Mouse (Mus musculus): Measurements from ENCODE around the gene Nags. TPM values are rescaled to one million over a fixed set of nuclear protein-coding genes. Genes with fewer than 3 reads are reported as not detected.
"Not testable (repeated sequence)": the region's sequence is repeated elsewhere in the genome, so short reads cannot be mapped to it uniquely, and the experiment has no call there.

The Nags gene
- polyA plus RNA-seq, 1 experiment, result 0.04 TPM

GRCm38 (mm10) chr11:102147213-102147989, 2.1 kb downstream of the Nags start:
- no peak overlapping the region for H3K27ac ChIP-seq (ENCODE audit: insufficient read depth, low read length)

GRCm38 (mm10) chr11:102156039-102156785, 10.9 kb downstream of the Nags start, which contains the start of gene Tmem101:
Tmem101 (minus strand) TSS chr11:102156404.
- Histone ChIP-seq H3K27ac (ENCODE audit: insufficient read depth, low read length) (no peak within 1 kb of the TSS), H3K4me1 (ENCODE audit: control insufficient read depth, insufficient read depth, low read length) (peaks cover 2% of the 10 kb centered on the region; the same call in 1 of the 2 replicates), H3K4me3 (ENCODE audit: insufficient read depth, low read length) (peak within 1 kb of the TSS; percentile 68)
- TF ChIP-seq CTCF (IDR thresholded peaks at IDR 0.05; ENCODE audit: extremely low read depth, insufficient read depth, low read length) (no peak), POLR2A (IDR thresholded peaks at IDR 0.05; ENCODE audit: extremely low read depth, insufficient read depth, low read length) (peak; percentile 78; the same call in 1 of the 2 replicates)

More at GRCm38 (mm10) chr11:102147213-102147989, 2.1 kb downstream of the Nags start:
- Histone ChIP-seq H3K4me1 (ENCODE audit: control insufficient read depth, insufficient read depth, low read length) (no peaks in the 10 kb centered on the region), H3K4me3 (ENCODE audit: insufficient read depth, low read length) (no peak overlapping the region)
- TF ChIP-seq POLR2A (IDR thresholded peaks at IDR 0.05; ENCODE audit: extremely low read depth, insufficient read depth, low read length), result no peak
- TF ChIP-seq CTCF (IDR thresholded peaks at IDR 0.05; ENCODE audit: extremely low read depth, insufficient read depth, low read length), result no peak

- Histone ChIP-seq H3K4me1 (ENCODE audit: control insufficient read depth, insufficient read depth, low read length) (peaks cover 2% of the 10 kb centered on the region; the same call in 1 of the 2 replicates), H3K27ac (ENCODE audit: insufficient read depth, low read length) (no peak overlapping the region), H3K4me3 (ENCODE audit: insufficient read depth, low read length) (no peak overlapping the region)
- TF ChIP-seq POLR2A (IDR thresholded peaks at IDR 0.05; ENCODE audit: extremely low read depth, insufficient read depth, low read length), result no peak
- TF ChIP-seq CTCF (IDR thresholded peaks at IDR 0.05; ENCODE audit: extremely low read depth, insufficient read depth, low read length), result no peak
Measured at GRCm38 (mm10) chr11:102156786-102157089, 11.4 kb downstream of the Nags start.

GRCm38 (mm10) chr11:102158024-102158423, 12.7 kb downstream of the Nags start:
- not testable (repeated sequence) for H3K4me1 ChIP-seq (ENCODE audit: control insufficient read depth, insufficient read depth, low read length); H3K4me3 ChIP-seq (ENCODE audit: insufficient read depth, low read length); H3K27ac ChIP-seq (ENCODE audit: insufficient read depth, low read length)

- Histone ChIP-seq H3K4me3 (ENCODE audit: insufficient read depth, low read length) (no peak overlapping the region), H3K27ac (ENCODE audit: insufficient read depth, low read length) (no peak overlapping the region), H3K4me1 (ENCODE audit: control insufficient read depth, insufficient read depth, low read length) (peaks cover 2% of the 10 kb centered on the region; the same call in 1 of the 2 replicates)
- TF ChIP-seq CTCF (IDR thresholded peaks at IDR 0.05; ENCODE audit: extremely low read depth, insufficient read depth, low read length) (no peak), POLR2A (IDR thresholded peaks at IDR 0.05; ENCODE audit: extremely low read depth, insufficient read depth, low read length) (no peak)
Measured at GRCm38 (mm10) chr11:102159781-102160180, 14.5 kb downstream of the Nags start.

- no peak overlapping the region for H3K4me3 ChIP-seq (ENCODE audit: insufficient read depth, low read length)
- H3K4me1 ChIP-seq (ENCODE audit: control insufficient read depth, insufficient read depth, low read length), result peaks cover 5% of the 10 kb centered on the region
- no peak overlapping the region for H3K27ac ChIP-seq (ENCODE audit: insufficient read depth, low read length)
- no peak for TF ChIP-seq CTCF (IDR thresholded peaks at IDR 0.05; ENCODE audit: extremely low read depth, insufficient read depth, low read length)
- no peak for TF ChIP-seq POLR2A (IDR thresholded peaks at IDR 0.05; ENCODE audit: extremely low read depth, insufficient read depth, low read length)
Measured at GRCm38 (mm10) chr11:102165971-102166722, 20.8 kb downstream of the Nags start.

GRCm38 (mm10) chr11:102167539-102167938, 22.2 kb downstream of the Nags start:
- Histone ChIP-seq H3K4me1 (ENCODE audit: control insufficient read depth, insufficient read depth, low read length) (peaks cover 5% of the 10 kb centered on the region), H3K27ac (ENCODE audit: insufficient read depth, low read length) (no peak overlapping the region), H3K4me3 (ENCODE audit: insufficient read depth, low read length) (no peak overlapping the region)
- TF ChIP-seq POLR2A (IDR thresholded peaks at IDR 0.05; ENCODE audit: extremely low read depth, insufficient read depth, low read length), result no peak

GRCm38 (mm10) chr11:102168689-102169088, 23.4 kb downstream of the Nags start:
- H3K27ac ChIP-seq (ENCODE audit: insufficient read depth, low read length), result no peak overlapping the region
- H3K4me1 ChIP-seq (ENCODE audit: control insufficient read depth, insufficient read depth, low read length), result peaks cover 5% of the 10 kb centered on the region
- TF ChIP-seq POLR2A (IDR thresholded peaks at IDR 0.05; ENCODE audit: extremely low read depth, insufficient read depth, low read length) (no peak), CTCF (IDR thresholded peaks at IDR 0.05; ENCODE audit: extremely low read depth, insufficient read depth, low read length) (no peak)
- no peak overlapping the region for H3K4me3 ChIP-seq (ENCODE audit: insufficient read depth, low read length)

GRCm38 (mm10) chr11:102179836-102180235, 34.5 kb downstream of the Nags start:
- no peaks in the 10 kb centered on the region for H3K4me1 ChIP-seq (ENCODE audit: control insufficient read depth, insufficient read depth, low read length)

More at GRCm38 (mm10) chr11:102179836-102180235, 34.5 kb downstream of the Nags start:
- no peak overlapping the region for H3K27ac ChIP-seq (ENCODE audit: insufficient read depth, low read length)
- no peak overlapping the region for H3K4me3 ChIP-seq (ENCODE audit: insufficient read depth, low read length)
- TF ChIP-seq CTCF (IDR thresholded peaks at IDR 0.05; ENCODE audit: extremely low read depth, insufficient read depth, low read length) (no peak), POLR2A (IDR thresholded peaks at IDR 0.05; ENCODE audit: extremely low read depth, insufficient read depth, low read length) (no peak)

All from cortical plate, adult 2 months (tissue).